Mouse (Mus musculus): ENCODE results near the gene 4933428G20Rik. TPM values are rescaled to one million over a fixed set of nuclear protein-coding genes. Genes with fewer than 3 reads are reported as not detected.

The 4933428G20Rik gene
- polyA plus RNA-seq, 1 experiment from 2014 or later = 0.32 TPM

GRCm38 (mm10) chr11:97534442-97535307 is 34.5 kb upstream of the 4933428G20Rik start:
- no peak for TF ChIP-seq CTCF (IDR thresholded peaks at IDR 0.05)
- TF ChIP-seq EP300 (IDR thresholded peaks at IDR 0.05) = no peak
- DNase-seq (ENCODE audit: low spot score) = no peak
- peaks cover 62% of the 10 kb centered on the region for H3K27me3 ChIP-seq (replicated peaks; ENCODE audit: insufficient read depth, low read length)
- peak overlapping the region; percentile 19 for H3K4me3 ChIP-seq (ENCODE audit: low read depth, low read length)
- H3K27ac ChIP-seq (ENCODE audit: low read length) = no peak overlapping the region
- 5% methylated on average over 88 of the region's 95 CpGs for WGBS
- H3K9ac ChIP-seq (replicated peaks; ENCODE audit: low read depth) = no peak overlapping the region
- no peaks in the 10 kb centered on the region for H3K9me3 ChIP-seq (ENCODE audit: low read length)
- H3K4me2 ChIP-seq (replicated peaks; ENCODE audit: low read depth, low read length) = peak overlapping the region; percentile 17; the same call in 1 of the 2 replicates
- H3K4me1 ChIP-seq (ENCODE audit: insufficient read depth, low read depth, low read length) = 0 out of 2 replicates have a peak, but pooled peaks cover 9% of the 10 kb centered on the region
- no peaks in the 10 kb centered on the region for H3K36me3 ChIP-seq (ENCODE audit: insufficient read depth, low read length)
- no peak for ATAC-seq

GRCm38 (mm10) chr11:97533653-97534052 is 33.5 kb upstream of the 4933428G20Rik start:
- Histone ChIP-seq H3K4me3 (ENCODE audit: low read depth, low read length) (no peak overlapping the region), H3K9ac (replicated peaks; ENCODE audit: low read depth) (no peak overlapping the region), H3K36me3 (ENCODE audit: insufficient read depth, low read length) (no peaks in the 10 kb centered on the region), H3K4me1 (ENCODE audit: insufficient read depth, low read depth, low read length) (0 out of 2 replicates have a peak, but pooled peaks cover 9% of the 10 kb centered on the region), H3K27ac (ENCODE audit: low read length) (no peak overlapping the region), H3K4me2 (replicated peaks; ENCODE audit: low read depth, low read length) (no peak overlapping the region), H3K27me3 (replicated peaks; ENCODE audit: insufficient read depth, low read length) (peaks cover 57% of the 10 kb centered on the region), H3K9me3 (ENCODE audit: low read length) (no peaks in the 10 kb centered on the region)
- TF ChIP-seq EP300 (IDR thresholded peaks at IDR 0.05) (no peak), CTCF (IDR thresholded peaks at IDR 0.05) (no peak)
- DNase-seq (ENCODE audit: low spot score) (no peak), ATAC-seq (no peak)
- WGBS = 25% methylated on average over 7 of the region's 7 CpGs

GRCm38 (mm10) chr11:97532950-97533582 is 32.9 kb upstream of the 4933428G20Rik start:
- H3K27me3 ChIP-seq (replicated peaks; ENCODE audit: insufficient read depth, low read length) = peaks cover 56% of the 10 kb centered on the region
- no peaks in the 10 kb centered on the region for H3K36me3 ChIP-seq (ENCODE audit: insufficient read depth, low read length)
- WGBS = 7% methylated on average over 19 of the region's 20 CpGs
- 0 out of 2 replicates have a peak, but pooled peaks cover 9% of the 10 kb centered on the region for H3K4me1 ChIP-seq (ENCODE audit: insufficient read depth, low read depth, low read length)
- no peaks in the 10 kb centered on the region for H3K9me3 ChIP-seq (ENCODE audit: low read length)
- no peak overlapping the region for H3K9ac ChIP-seq (replicated peaks; ENCODE audit: low read depth)
- no peak for TF ChIP-seq EP300 (IDR thresholded peaks at IDR 0.05)
- TF ChIP-seq CTCF (IDR thresholded peaks at IDR 0.05) = no peak
- H3K4me2 ChIP-seq (replicated peaks; ENCODE audit: low read depth, low read length) = no peak overlapping the region
- ATAC-seq = peak; percentile 13; the same call in 1 of the 2 replicates
- no peak overlapping the region for H3K27ac ChIP-seq (ENCODE audit: low read length)
- no peak overlapping the region for H3K4me3 ChIP-seq (ENCODE audit: low read depth, low read length)
- DNase-seq (ENCODE audit: low spot score) = peak; percentile 49

- Histone ChIP-seq H3K9me3 (ENCODE audit: low read length) (no peaks in the 10 kb centered on the region), H3K27ac (ENCODE audit: low read length) (no peak overlapping the region), H3K4me2 (replicated peaks; ENCODE audit: low read depth, low read length) (no peak overlapping the region), H3K36me3 (ENCODE audit: insufficient read depth, low read length) (no peaks in the 10 kb centered on the region), H3K4me3 (ENCODE audit: low read depth, low read length) (no peak overlapping the region), H3K9ac (replicated peaks; ENCODE audit: low read depth) (no peak overlapping the region), H3K4me1 (ENCODE audit: insufficient read depth, low read depth, low read length) (0 out of 2 replicates have a peak, but pooled peaks cover 9% of the 10 kb centered on the region), H3K27me3 (replicated peaks; ENCODE audit: insufficient read depth, low read length) (peaks cover 50% of the 10 kb centered on the region)
- ATAC-seq (no peak), DNase-seq (ENCODE audit: low spot score) (no peak)
- 17% methylated on average over 8 of the region's 8 CpGs for WGBS
- TF ChIP-seq EP300 (IDR thresholded peaks at IDR 0.05) (no peak), CTCF (IDR thresholded peaks at IDR 0.05) (no peak)
Observed at GRCm38 (mm10) chr11:97532354-97532753, 32.2 kb upstream of the 4933428G20Rik start.

GRCm38 (mm10) chr11:97531381-97532260 is 31.5 kb upstream of the 4933428G20Rik start:
- Histone ChIP-seq H3K36me3 (ENCODE audit: insufficient read depth, low read length) (no peaks in the 10 kb centered on the region), H3K4me2 (replicated peaks; ENCODE audit: low read depth, low read length) (peak overlapping the region; percentile 66), H3K27me3 (replicated peaks; ENCODE audit: insufficient read depth, low read length) (peaks cover 46% of the 10 kb centered on the region), H3K27ac (ENCODE audit: low read length) (no peak overlapping the region), H3K4me1 (ENCODE audit: insufficient read depth, low read depth, low read length) (0 out of 2 replicates have a peak, but pooled peaks cover 9% of the 10 kb centered on the region), H3K9ac (replicated peaks; ENCODE audit: low read depth) (no peak overlapping the region), H3K9me3 (ENCODE audit: low read length) (no peaks in the 10 kb centered on the region), H3K4me3 (ENCODE audit: low read depth, low read length) (peak overlapping the region; percentile 33)
- peak; percentile 78 for ATAC-seq
- peak; percentile 92 for DNase-seq (ENCODE audit: low spot score)
- 6% methylated on average over 46 of the region's 46 CpGs for WGBS
- TF ChIP-seq EP300 (IDR thresholded peaks at IDR 0.05) (no peak), CTCF (IDR thresholded peaks at IDR 0.05) (peak; percentile 99)

Measured in lung, postnatal 0 days (tissue).